Mouse (Mus musculus) kidney, embryonic 14.5 days (tissue): ENCODE results near the gene Aqp9. TPM values are rescaled to one million over a fixed set of nuclear protein-coding genes. Genes with fewer than 3 reads are reported as not detected.

ENCODE experiments used
- ATAC-seq: fragments of 200-750 bp; cut with Nextera tagmentation; 2 replicates; pipeline ENCODE4 v1.8.0; 2017; ENCODE audit warnings: moderate number of reproducible peaks, mild to moderate bottlenecking, moderate TSS enrichment, moderate library complexity; ENCODE audit not compliant: low FRiP score, low TSS enrichment
- H3K27ac ChIP-seq: fragments of 300-500 bp; sonication (generic); 2 replicates; pipeline ENCODE4 v1.5.1; 2014; ENCODE audit warnings: low read depth, mild to moderate bottlenecking, low read length, moderate library complexity, mixed read lengths
- H3K27me3 ChIP-seq: fragments of 300-500 bp; sonication (generic); 2 replicates; pipeline ENCODE4 v1.6.1; 2014; ENCODE audit warnings: mild to moderate bottlenecking, low read length; ENCODE audit not compliant: control insufficient read depth, insufficient read depth
- H3K36me3 ChIP-seq: fragments of 300-500 bp; sonication (generic); 2 replicates; pipeline ENCODE4 v1.6.1; 2014; ENCODE audit warnings: low read length, mixed read lengths; ENCODE audit not compliant: control insufficient read depth, insufficient read depth
- H3K4me1 ChIP-seq: fragments of 300-500 bp; sonication (generic); 2 replicates; pipeline ENCODE4 v1.6.1; 2014; ENCODE audit warnings: low read length, mixed read lengths; ENCODE audit not compliant: control insufficient read depth, insufficient read depth
- H3K4me2 ChIP-seq: fragments of 300-500 bp; sonication (generic); replicated peaks from 2 replicates; pipeline ENCODE4 v1.6.1; 2014; ENCODE audit warnings: low read depth, mild to moderate bottlenecking, low read length
- H3K4me3 ChIP-seq: fragments of 300-500 bp; sonication (generic); 2 replicates; pipeline ENCODE4 v1.5.1; 2014; ENCODE audit warnings: mild to moderate bottlenecking, low read length
- H3K9ac ChIP-seq: fragments of 300-500 bp; sonication (generic); 2 replicates; pipeline ENCODE4 v1.6.1; 2014; ENCODE audit warnings: low read depth, mild to moderate bottlenecking, low read length, moderate library complexity
- H3K9me3 ChIP-seq: fragments of 300-500 bp; sonication (generic); 2 replicates; pipeline ENCODE4 v1.6.1; 2016; ENCODE audit warnings: low read length; ENCODE audit not compliant: control insufficient read depth
- WGBS: fragments of 180-500 bp; shearing (Covaris S2); extraction: QIAGEN DNeasy Blood & Tissue Kit; methylation state at CpG from one replicate; pipeline ENCODE4 v1.1.7; 2014; 5-methylcytosine and 5-hydroxymethylcytosine counted together
- polyA plus RNA-seq: library from polyadenylated mRNA; unstranded; fragments of >200 nt; fragmentation: Nextera tagmentation; extraction: Ambion mirVana; gene quantifications from 2 replicates; pipeline ENCODE4 v1.2.1, GENCODE M21; 2014

The Aqp9 gene
- polyA plus RNA-seq, 1 experiment from 2014 or later, result 0.27 TPM

DNA sequence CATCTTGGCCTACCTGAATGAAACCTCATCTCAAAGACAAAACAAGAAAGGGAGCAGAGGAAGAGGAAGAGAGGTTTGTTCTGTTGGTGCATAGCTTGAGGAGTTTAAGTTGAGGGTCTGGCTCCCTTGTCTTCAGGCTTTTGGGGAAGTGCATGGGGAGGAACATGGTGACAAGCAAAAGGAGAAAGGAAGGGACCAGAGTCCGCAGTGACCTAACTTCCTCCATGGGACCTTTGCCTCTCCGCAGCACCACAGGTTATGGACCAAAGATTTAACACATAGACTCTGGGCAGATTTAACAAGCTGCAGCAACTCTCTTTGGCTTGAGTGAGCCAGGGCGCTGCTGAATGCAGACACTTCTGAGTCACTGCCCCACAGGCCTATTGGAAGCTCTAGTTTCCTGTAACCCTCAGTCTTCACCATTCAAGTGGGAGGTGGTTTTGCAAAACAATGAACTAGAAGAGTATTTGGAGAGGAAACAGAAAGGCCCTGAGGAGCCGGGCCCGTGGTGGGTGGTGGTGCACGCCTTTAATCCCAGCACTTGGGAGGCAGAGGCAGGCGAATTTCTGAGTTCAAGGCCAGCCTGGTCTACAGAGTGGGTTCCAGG, 13.0 kb downstream of the Aqp9 start:
- Histone ChIP-seq H3K27me3 (no peaks in the 10 kb centered on the region), H3K4me1 (no peaks in the 10 kb centered on the region), H3K4me3 (no peak overlapping the region), H3K27ac (no peak overlapping the region), H3K9me3 (no peaks in the 10 kb centered on the region), H3K36me3 (no peaks in the 10 kb centered on the region), H3K4me2 (no peak overlapping the region), H3K9ac (no peak overlapping the region)
- no peak for ATAC-seq
- WGBS, result 89% methylated on average over 7 of the region's 7 CpGs

DNA sequence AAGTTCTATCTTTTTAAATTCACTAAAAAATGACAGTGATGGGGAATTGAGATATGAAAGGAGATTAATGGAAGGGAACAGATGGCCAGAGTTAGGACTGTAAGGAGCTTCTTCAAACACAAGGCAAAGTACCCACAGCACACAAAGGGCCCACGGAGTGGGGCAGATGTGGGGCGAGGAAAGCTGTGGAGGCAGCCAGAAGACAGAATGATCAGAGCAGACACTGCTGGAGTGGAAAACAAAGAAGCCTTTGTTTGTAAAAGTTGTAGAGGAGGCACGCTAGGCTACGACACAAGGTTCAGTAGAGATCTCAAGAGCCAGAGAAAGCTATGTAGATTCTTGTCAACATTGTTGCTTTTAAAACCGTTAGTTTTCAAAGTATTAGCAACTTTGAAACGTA, 17.1 kb downstream of the Aqp9 start:
- no peak for ATAC-seq
- WGBS, result 70% methylated on average over 6 of the region's 6 CpGs
- no peak overlapping the region for H3K9ac ChIP-seq
- H3K4me2 ChIP-seq, result no peak overlapping the region
- no peaks in the 10 kb centered on the region for H3K27me3 ChIP-seq
- H3K4me3 ChIP-seq, result no peak overlapping the region
- no peak overlapping the region for H3K27ac ChIP-seq
- H3K4me1 ChIP-seq, result no peaks in the 10 kb centered on the region
- no peaks in the 10 kb centered on the region for H3K9me3 ChIP-seq
- H3K36me3 ChIP-seq, result no peaks in the 10 kb centered on the region

DNA sequence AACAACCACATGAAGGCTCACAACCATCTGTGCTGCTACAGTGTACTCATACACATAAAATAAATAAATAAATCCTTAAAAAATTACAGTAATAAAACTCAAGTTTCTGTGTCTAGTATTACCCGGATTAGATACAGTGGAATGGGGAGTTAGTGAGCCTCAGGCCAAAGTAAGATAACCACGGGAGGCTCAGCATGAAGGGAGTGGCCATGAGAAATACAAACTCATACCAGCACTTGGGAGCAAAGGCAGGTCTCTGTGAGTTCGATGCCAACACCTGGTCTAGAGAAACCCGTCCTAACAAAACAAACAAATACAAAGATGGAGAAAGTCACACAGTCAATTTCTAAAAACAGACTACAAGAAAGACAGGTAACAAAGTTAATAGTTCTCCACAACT, 18.3 kb downstream of the Aqp9 start:
- Histone ChIP-seq H3K27ac (no peak overlapping the region), H3K9me3 (no peaks in the 10 kb centered on the region), H3K27me3 (no peaks in the 10 kb centered on the region), H3K4me1 (no peaks in the 10 kb centered on the region), H3K36me3 (no peaks in the 10 kb centered on the region), H3K9ac (no peak overlapping the region), H3K4me3 (no peak overlapping the region), H3K4me2 (no peak overlapping the region)
- no peak for ATAC-seq
- WGBS, result 80% methylated on average over 4 of the region's 4 CpGs

DNA sequence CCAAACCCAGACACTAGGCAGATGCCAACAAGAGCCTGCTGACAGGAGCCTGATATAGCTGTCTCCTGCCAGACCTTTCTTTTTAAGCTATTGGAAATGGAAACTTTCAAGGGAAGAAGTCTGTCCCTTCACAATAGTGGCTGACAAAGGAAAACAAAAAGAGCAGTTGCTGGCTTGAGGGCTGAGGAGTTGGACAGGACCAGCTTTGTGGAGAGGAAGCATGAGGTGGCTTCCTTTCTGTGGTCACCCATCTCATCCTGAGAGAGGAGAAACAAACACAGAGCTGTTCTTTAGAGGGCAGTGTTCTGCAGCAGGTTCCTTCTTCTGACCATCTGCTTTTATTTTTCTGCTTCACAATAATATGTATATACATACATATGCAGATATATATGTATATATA, 19.6 kb downstream of the Aqp9 start:
- Histone ChIP-seq H3K4me1 (no peaks in the 10 kb centered on the region), H3K36me3 (no peaks in the 10 kb centered on the region), H3K9ac (no peak overlapping the region), H3K27me3 (no peaks in the 10 kb centered on the region), H3K27ac (no peak overlapping the region), H3K4me3 (no peak overlapping the region), H3K9me3 (no peaks in the 10 kb centered on the region), H3K4me2 (no peak overlapping the region)
- no peak for ATAC-seq

DNA sequence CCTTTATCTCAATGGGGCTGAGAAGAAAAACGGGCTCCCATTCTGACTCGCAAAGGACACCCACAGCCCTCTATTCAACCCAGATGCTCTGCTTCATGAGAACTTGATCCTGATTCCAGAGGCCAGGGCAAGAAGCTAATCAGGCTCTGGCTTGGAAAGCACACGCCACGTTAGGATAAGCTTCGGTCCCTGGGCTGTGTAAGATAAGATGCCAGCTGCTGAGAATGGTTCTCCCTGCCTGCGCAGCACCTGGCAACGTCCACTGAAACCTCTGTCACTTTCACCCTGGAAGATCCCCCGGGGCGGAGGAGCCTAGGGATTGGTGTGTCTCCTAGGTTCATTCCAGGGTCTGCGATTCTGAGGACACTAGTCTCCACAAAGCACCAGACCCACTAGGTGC, 22.3 kb downstream of the Aqp9 start:
- no peaks in the 10 kb centered on the region for H3K9me3 ChIP-seq
- no peak for ATAC-seq
- WGBS, result 86% methylated on average over 10 of the region's 10 CpGs
- H3K36me3 ChIP-seq, result no peaks in the 10 kb centered on the region
- H3K27me3 ChIP-seq, result no peaks in the 10 kb centered on the region
- H3K27ac ChIP-seq, result no peak overlapping the region
- no peak overlapping the region for H3K4me2 ChIP-seq
- H3K9ac ChIP-seq, result no peak overlapping the region
- no peaks in the 10 kb centered on the region for H3K4me1 ChIP-seq
- no peak overlapping the region for H3K4me3 ChIP-seq

DNA sequence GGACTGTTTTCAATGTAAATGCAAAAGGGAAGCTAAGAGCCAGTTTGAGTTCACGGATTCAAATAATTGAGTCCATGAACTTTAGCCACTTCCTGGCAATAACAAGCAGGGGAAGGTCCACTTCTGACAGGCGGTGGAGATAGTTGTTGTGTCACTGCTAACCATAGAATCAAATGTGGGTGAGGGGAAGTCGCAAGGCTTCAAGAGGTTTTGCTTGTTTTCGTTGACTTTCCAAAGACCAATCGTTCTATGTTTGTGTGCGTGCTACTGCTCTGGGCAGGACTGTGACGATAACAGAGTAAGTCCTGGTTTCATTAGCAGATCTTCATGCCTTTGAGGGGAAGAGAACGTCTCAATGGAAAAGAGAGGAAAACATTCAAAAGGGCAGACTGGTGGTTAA, 28.3 kb downstream of the Aqp9 start:
- no peak for ATAC-seq
- WGBS, result 87% methylated on average over 8 of the region's 8 CpGs

DNA sequence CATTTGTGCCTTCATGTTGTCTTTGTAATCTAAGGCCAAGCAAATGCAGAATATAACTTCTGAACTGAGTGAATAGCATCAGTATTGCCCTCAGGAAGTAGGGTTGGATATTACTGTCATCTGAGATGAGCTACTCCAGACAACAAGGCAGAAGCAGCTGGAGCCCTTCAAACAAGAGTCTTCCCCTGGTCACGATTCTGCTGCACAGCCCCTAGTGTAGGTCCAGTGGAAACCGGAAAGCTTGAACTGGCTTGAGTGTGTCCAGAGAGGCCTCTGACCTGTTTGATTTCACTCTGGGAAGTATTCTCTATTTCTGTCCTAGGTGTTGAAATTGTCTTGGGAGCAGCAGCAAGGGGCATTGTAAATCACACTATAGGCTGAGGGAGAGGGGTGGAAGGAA, 29.5 kb downstream of the Aqp9 start:
- Histone ChIP-seq H3K27me3 (no peaks in the 10 kb centered on the region), H3K27ac (no peak overlapping the region), H3K4me2 (no peak overlapping the region), H3K4me1 (no peaks in the 10 kb centered on the region), H3K4me3 (no peak overlapping the region), H3K9ac (no peak overlapping the region), H3K36me3 (no peaks in the 10 kb centered on the region), H3K9me3 (no peaks in the 10 kb centered on the region)
- no peak for ATAC-seq
- 54% methylated on average over 2 of the region's 2 CpGs for WGBS

More for the DNA sequence above, 28.3 kb downstream of the Aqp9 start:
- no peaks in the 10 kb centered on the region for H3K36me3 ChIP-seq
- no peaks in the 10 kb centered on the region for H3K27me3 ChIP-seq
- H3K4me2 ChIP-seq, result no peak overlapping the region
- no peaks in the 10 kb centered on the region for H3K9me3 ChIP-seq
- no peak overlapping the region for H3K27ac ChIP-seq
- no peak overlapping the region for H3K9ac ChIP-seq
- no peak overlapping the region for H3K4me3 ChIP-seq
- no peaks in the 10 kb centered on the region for H3K4me1 ChIP-seq

DNA sequence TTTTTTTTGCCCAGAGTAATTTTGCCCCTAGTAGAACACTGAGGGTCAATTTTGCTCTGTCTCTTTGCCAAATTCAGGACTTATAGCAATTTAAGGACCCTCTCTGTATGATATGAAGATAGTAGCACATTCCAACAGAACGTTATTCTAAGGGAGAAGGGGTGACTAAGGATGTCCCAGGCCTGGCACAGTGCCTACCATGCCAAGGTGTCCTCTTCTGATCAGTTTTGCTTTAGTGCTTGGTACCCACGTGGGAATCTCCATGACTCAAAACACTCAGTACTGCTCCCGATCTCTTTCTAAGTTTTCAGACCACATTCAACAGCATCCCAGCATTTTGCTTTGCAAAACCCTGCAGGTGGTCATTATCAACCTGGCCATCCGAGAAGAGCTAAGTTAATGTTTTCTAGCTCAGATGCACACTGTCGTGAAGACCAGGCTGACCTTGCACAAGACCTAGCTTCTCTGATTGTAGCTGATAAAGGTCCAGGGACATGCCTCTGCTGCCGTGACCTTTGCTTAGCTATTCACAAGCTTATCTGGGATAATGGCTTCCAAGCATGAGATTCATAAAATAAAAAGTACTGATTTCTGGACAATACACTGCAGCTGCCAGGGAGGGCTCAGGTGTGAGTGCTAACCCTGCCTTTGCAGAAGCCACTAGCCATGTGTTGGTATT, 31.1 kb downstream of the Aqp9 start:
- Histone ChIP-seq H3K27me3 (no peaks in the 10 kb centered on the region), H3K4me2 (no peak overlapping the region), H3K9me3 (no peaks in the 10 kb centered on the region), H3K27ac (no peak overlapping the region), H3K4me3 (no peak overlapping the region), H3K4me1 (no peaks in the 10 kb centered on the region), H3K9ac (no peak overlapping the region), H3K36me3 (no peaks in the 10 kb centered on the region)
- ATAC-seq, result no peak
- 58% methylated on average over 6 of the region's 6 CpGs for whole genome bisulfite sequencing

DNA sequence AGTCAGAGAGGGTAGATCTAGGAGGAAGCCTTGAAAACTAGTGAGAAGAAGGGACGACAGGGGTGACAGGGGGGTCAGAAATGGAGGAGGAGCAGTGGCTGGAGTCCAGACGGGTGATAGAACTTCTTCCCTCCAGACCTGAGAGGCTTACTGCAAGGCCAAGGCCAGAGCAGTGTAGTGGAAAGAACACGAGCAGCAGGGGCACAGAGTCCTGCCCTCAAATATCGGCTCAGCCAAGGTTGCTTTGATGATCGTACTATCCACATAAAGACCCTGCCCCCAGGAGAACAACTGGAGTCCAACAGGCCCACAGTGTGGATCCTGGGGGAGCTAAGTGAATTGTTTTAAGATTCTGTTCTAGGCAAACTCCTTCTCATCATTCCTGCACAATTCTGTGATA, 33.4 kb downstream of the Aqp9 start:
- H3K36me3 ChIP-seq, result no peaks in the 10 kb centered on the region
- H3K9me3 ChIP-seq, result no peaks in the 10 kb centered on the region
- H3K27ac ChIP-seq, result no peak overlapping the region
- H3K4me3 ChIP-seq, result no peak overlapping the region
- no peak overlapping the region for H3K4me2 ChIP-seq
- no peaks in the 10 kb centered on the region for H3K4me1 ChIP-seq
- no peaks in the 10 kb centered on the region for H3K27me3 ChIP-seq
- ATAC-seq, result no peak
- 52% methylated on average over 5 of the region's 5 CpGs for WGBS
- H3K9ac ChIP-seq, result no peak overlapping the region
